Mouse (Mus musculus): ENCODE measurements at regions not wholly inside any gene's neighbourhood (a gene's known extent, or its start where the extent isn't known, plus 50 kb on each side); places are given as distances from the start of the nearest gene placed in this dataset.

GRCm38 (mm10) chr15:64520568-64520967 lies 296.9 kb upstream of the Gm21798 start:
- DNase-seq (ENCODE audit: low spot score): no peak

- DNase-seq (ENCODE audit: low spot score): no peak
These were observed 285.0 kb upstream of the Gm21798 start for GRCm38 (mm10) chr15:64532260-64533120.

DNA sequence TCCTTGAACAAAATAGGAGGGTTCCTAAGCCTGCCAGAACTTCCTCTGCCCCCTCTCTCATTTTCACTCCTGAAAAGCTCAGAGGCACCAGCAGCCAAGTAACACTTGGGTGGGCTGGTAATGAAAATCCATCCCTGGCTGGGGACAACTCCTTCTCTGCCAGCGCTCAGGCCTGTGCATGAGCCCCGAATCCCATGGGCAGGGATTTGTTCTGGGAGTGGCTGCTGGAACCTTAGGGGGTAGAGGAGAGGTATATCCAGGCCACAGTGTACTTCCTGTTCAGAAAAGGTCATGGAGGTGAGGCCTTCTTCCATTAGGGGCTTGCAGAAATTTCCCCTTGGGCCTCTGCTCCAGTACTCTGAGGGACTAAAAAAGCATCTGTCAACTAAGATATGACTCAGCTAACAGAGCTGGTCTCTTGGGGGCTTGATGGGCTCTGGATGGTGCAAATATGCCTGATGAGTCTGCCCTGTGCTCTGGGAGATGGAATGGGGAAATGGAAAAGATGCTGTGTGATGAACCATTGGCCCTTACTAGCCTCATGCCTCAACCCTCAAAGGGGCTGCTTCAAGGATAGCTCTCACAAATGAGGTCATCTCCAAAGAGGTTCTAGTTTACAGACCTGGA lies 284.2 kb upstream of the Gm21798 start:
- DNase-seq (ENCODE audit: low spot score): no peak

DNA sequence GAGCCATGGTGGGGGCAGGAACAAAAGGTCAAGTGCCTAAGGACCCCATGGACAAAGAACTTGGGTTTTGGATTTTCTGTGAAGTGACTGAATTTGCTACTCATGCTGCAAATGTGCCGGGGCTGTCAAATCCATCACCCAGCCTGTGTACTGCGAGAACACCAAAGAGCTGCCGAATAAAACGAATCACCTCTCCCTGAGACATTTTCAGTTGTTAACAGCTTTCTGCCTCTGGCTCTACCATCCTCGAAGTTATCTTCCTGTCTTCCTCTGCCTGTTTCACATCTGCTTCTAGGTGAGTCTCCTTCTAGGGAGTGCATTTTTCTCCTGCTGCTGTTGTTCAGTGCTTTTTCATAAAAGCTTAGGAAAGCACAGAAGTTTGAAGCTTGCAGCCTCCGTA lies 283.3 kb upstream of the Gm21798 start:
- no peak for DNase-seq (ENCODE audit: low spot score)

DNA sequence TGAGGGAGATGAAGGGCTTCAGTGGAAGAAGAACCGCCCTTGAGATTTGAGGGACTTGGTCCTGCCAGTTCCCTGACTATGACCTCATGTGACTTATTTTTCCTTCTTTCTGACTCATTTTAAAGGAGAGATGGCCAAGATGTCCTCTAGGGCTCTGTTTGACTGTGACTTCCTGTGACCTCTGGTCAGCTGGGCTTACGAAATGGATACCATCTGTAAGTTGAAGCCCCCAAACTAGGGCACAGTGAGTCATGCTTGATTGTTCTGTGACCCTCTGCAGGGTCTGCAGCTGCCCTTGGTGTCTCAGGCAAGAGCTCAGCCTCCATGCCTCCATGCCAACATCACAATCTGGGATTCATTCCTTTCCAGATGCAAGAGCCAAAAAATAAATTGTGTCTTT lies 282.3 kb upstream of the Gm21798 start:
- DNase-seq (ENCODE audit: low spot score): no peak

DNA sequence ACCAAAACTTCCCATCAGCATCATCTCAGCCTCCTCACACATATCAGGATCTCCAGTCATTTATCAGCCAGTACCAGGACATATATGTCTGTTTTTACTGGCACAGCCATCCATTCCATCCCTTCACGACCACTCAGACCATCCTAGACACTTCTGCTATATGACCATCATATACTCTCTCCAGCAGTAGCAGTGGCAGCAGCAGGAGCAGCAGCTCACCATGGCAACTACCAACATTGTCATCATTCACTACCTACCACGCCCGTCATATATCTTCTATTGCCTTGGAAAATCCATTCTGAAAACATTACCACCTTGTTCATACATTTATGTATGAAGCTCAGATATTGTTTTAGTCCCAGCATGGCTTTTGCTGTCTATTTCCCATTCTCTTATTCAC lies 276.1 kb upstream of the Gm21798 start:
- no peak for DNase-seq (ENCODE audit: low spot score)

GRCm38 (mm10) chr15:64542250-64542901 lies 275.1 kb upstream of the Gm21798 start:
- DNase-seq (ENCODE audit: low spot score): no peak

DNA sequence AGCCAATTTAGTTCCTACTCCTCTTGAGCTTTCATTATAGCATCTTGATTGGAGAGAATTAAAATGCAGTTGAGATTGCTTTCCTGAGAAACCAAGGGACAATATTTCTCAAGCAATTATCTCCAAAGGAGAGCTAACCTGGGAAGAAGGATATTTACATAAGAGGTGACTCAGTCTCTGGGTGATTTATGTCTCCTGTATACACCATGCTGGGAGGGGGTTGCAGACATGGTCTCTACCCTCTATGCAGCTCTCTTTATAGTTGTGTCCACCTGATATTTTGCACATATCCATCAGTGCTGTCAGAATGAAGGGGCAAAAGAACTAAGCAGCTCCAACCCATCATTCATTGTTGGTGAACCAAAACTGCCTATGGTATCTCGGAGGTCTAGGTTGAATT lies 274.6 kb upstream of the Gm21798 start:
- DNase-seq (ENCODE audit: low spot score): no peak

GRCm38 (mm10) chr15:64546035-64546434 lies 271.5 kb upstream of the Gm21798 start:
- no peak for DNase-seq (ENCODE audit: low spot score)

DNA sequence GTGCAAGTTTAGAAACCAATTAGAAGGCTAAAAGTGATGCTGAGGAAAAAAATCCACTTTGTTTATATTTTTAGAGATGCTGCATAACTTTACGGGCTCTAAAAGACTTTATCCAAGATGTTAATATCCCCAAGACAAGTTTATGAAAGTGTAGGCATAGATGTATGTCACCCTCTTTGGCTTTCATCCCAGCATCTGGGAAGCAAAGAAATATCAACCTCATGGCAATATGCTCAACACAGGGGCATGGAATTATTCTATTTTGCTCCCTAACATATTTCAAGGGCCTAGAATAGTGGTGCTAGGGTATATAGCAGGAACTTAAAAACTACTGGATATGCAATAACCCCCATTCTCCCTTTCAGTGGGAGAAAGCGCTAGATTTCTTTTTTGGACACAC lies 260.0 kb upstream of the Gm21798 start:
- DNase-seq (ENCODE audit: low spot score): no peak

GRCm38 (mm10) chr15:64558220-64558619 lies 259.3 kb upstream of the Gm21798 start:
- no peak for DNase-seq (ENCODE audit: low spot score)

DNA sequence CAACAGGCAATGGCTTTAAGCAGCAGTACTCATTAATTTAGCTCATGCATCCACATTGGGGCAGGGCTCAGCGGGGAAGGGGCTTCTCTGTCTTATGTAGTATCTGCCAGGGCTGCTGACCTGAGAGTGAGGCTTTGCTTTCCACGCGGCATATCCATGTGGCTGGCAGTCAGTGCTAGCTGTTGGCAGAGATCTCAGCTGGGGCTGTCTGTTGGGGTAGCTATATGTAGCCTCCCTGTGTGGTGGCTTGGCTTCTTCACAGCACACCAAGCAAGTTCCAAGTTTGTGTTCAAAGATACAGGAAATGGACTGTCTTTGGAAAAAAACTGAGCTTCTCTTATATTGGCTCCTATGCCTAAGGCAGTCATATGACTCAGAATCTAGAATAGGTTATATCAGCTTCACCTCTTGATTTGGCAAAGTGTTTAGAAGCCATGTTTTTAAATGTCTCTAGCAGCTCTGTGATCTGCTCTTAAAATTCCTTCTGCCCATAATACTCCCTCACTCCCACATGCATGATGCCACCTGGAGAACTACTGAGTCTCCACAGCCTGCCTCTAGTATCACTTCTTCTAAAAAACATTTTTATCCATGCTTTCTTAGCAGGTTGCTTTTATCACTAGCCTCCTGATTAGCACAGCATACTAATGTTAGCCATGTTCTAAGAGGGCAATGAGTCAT lies 254.9 kb upstream of the Gm21798 start:
- no peak for DNase-seq (ENCODE audit: low spot score)

GRCm38 (mm10) chr15:64564703-64565102 lies 252.8 kb upstream of the Gm21798 start:
- DNase-seq (ENCODE audit: low spot score): no peak

GRCm38 (mm10) chr15:64576891-64577535 lies 240.5 kb upstream of the Gm21798 start:
- no peak for DNase-seq (ENCODE audit: low spot score)

DNA sequence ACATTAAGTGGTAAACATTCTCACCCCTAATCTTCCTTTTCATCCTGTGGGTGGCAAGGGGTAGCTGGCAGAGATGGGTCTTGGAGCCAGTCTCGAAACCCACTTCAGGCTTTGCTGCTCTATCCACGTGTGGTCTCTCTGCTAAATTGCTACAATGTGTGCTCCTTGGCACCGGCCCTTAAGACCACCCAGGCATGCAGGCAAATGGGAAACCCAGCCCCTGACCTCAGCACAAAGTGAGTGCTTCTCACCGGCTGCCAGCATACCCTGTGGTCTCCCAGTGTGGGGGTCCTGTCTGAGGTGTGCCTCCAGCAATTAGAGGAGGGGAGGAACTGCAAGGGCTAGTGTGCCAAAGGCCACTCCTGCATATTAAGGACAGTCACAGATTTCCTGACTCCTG lies 238.5 kb upstream of the Gm21798 start:
- no peak for DNase-seq (ENCODE audit: low spot score)

GRCm38 (mm10) chr15:64580481-64580880 lies 237.0 kb upstream of the Gm21798 start:
- no peak for DNase-seq (ENCODE audit: low spot score)

DNA sequence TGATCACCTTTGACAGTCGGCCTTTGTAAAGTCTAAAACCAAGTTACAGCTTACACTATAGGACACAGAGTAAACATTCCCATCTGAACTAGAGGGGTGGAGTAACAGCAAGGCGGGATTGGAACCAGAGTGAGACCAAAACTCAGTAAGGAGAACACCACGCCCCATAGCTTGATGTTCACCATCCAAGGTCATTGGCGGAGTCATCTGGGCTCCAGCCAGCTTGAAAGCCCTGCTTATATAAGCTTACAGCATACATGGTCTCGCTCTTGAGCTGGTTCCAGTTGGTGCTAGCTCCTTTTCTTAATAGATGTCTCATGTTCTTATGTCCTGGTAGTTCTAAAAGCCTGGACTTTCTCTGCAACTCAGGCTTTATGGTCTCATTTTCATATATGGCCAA lies 236.4 kb upstream of the Gm21798 start:
- no peak for DNase-seq (ENCODE audit: low spot score)

DNA sequence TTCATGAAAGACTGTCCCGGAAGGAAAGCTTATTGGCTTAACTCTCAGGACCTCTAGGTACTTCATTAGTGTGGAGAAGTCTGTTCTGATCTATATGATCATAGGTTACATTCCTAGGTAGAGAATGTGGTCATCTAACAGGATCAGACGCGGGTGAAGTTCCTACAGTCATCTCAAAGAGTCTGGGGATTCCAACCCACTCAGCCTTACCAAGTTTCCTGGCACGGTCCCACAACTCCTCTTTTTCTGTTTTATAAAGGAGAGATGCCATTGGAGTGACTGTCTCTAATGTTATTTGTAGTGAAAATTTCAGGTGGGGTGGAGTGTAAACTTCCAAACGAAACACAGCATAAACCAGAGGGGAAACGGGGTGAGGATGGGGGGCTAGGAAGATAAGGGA lies 233.4 kb upstream of the Gm21798 start:
- DNase-seq (ENCODE audit: low spot score): no peak

- DNase-seq (ENCODE audit: low spot score): no peak
These were observed 230.7 kb upstream of the Gm21798 start for GRCm38 (mm10) chr15:64586776-64587175.

- DNase-seq (ENCODE audit: low spot score): no peak
These were observed 227.2 kb upstream of the Gm21798 start for GRCm38 (mm10) chr15:64590092-64590881.

DNA sequence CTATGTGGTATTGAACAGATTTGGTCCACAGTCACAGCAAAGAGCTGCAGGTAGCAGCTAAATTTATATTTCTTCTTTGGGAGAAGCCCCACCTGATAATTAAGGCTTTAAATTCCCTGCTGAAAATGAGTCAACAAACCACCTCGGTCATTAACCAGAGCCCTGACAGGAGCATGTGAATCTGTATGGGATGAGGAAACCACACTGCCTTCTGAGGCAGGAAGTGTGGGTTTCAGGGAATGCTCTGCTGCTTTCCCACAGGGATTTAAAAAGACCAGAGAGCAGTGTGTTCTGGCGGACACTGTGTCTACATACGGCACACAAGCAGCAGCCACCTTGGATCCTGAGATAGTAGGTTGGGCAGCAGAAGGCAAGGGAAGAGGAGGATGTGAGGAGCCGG lies 204.0 kb upstream of the Gm21798 start:
- no peak for DNase-seq (ENCODE audit: low spot score)
